Mouse (Mus musculus) spleen, adult 2 months (tissue): ENCODE results near the gene Fam222a. TPM values are rescaled to one million over a fixed set of nuclear protein-coding genes. Genes with fewer than 3 reads are reported as not detected.

Experiments used
- DNase-seq, 2 experiments: peaks; one replicate each; pipeline versions ENCODE4 v3.0.0 to v3.0.0-alpha.2; 2012 to 2021; ENCODE audit warnings: low spot score in 2 of 2, low read depth in 1 of 2
- H3K27ac ChIP-seq: fragments of 200-500 bp; 2 replicates; pipeline ENCODE4 v1.5.1; 2012; ENCODE audit warnings: low read length, inconsistent platforms; ENCODE audit not compliant: insufficient read depth
- H3K27me3 ChIP-seq: fragments of 200-500 bp; 2 replicates; pipeline ENCODE4 v1.6.1; 2012; ENCODE audit warnings: mild to moderate bottlenecking, moderate library complexity, low read length, inconsistent platforms; ENCODE audit not compliant: control insufficient read depth, insufficient read depth
- H3K36me3 ChIP-seq: fragments of 200-500 bp; 2 replicates; pipeline ENCODE4 v1.6.1; 2012; ENCODE audit warnings: mild to moderate bottlenecking, low read length, inconsistent platforms; ENCODE audit not compliant: control insufficient read depth, insufficient read depth
- H3K4me1 ChIP-seq: fragments of 200-500 bp; 2 replicates; pipeline ENCODE4 v1.6.1; 2011; ENCODE audit warnings: inconsistent platforms; ENCODE audit not compliant: control insufficient read depth, insufficient read depth, insufficient read length
- H3K4me3 ChIP-seq: fragments of 200-500 bp; 2 replicates; pipeline ENCODE4 v1.5.1; 2011; ENCODE audit warnings: mild to moderate bottlenecking, inconsistent platforms; ENCODE audit not compliant: insufficient read depth, insufficient read length; ENCODE audit errors: extremely low read depth
- CTCF ChIP-seq: fragments of 200-500 bp; IDR thresholded peaks from 2 replicates; pipeline ENCODE4 v1.5.1; 2011; ENCODE audit warnings: mild to moderate bottlenecking, inconsistent platforms; ENCODE audit not compliant: insufficient read depth, insufficient read length, insufficient replicate concordance; ENCODE audit errors: extremely low read depth
- POLR2A ChIP-seq: fragments of 200-500 bp; IDR thresholded peaks from 2 replicates; pipeline ENCODE4 v1.6.1; 2011; ENCODE audit warnings: low read depth, low read length, inconsistent platforms
- WGBS: fragments of 180-500 bp; shearing (Covaris S2); methylation state at CpG from one replicate; pipeline ENCODE4 v1.1.7; 2018; 5-methylcytosine and 5-hydroxymethylcytosine counted together
- polyA plus RNA-seq: library from polyadenylated mRNA; depleted of rRNA; stranded (reverse); fragments of >200 nt; gene quantifications from 2 replicates; pipeline ENCODE4 v1.2.3, GENCODE M21; 2012; rRNA removed

The Fam222a gene
- polyA plus RNA-seq: 2.8 and 4.6 TPM in 2 replicates

DNA sequence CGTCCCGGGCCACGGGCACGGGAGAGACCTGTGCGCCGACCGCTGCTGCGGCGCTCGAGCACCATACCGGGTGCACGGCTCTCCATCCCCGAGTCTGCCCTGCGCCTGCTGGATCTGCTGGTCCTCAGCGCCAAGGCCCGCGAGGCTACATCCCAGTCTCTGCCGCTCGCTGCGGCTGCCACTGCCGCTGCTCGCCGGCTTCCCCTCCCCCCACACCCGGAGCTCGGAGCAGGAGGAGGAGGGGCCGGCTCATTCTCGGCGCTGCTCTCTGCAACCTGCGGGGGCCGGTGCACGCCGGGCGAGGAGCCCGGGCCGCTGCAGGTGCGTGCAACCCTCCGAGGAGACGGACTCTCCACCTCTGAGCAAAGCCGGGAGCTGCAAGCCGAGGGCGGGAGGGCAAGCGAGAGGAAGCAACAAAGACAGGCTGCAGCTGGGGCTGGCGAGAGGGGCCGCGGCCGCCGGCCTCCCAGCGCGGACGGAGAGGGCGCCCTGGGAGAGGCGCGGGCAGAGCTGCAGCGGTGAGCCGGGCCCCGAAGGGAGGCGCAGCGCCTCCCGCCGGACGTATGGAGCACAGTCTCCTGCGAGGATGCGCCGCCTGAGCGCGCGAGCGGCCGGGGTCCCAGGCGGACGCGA is at the start of gene Fam222a:
TSS of gene Fam222a (plus strand) at position 452 of the 633 bp plus-strand sequence.
- Histone ChIP-seq H3K4me3 (peak within 1 kb of the TSS; percentile 85), H3K4me1 (peaks cover 22% of the 10 kb centered on the region), H3K36me3 (no peaks in the 10 kb centered on the region), H3K27ac (peak within 1 kb of the TSS; percentile 53; the same call in 1 of the 2 replicates), H3K27me3 (no peaks in the 10 kb centered on the region)
- DNase-seq: peak; percentile 33 to 64
- WGBS: under 1% methylated on average over 72 of the region's 72 CpGs
- TF ChIP-seq POLR2A (no peak), CTCF (peak; percentile 35; the same call in 1 of the 2 replicates)

DNA sequence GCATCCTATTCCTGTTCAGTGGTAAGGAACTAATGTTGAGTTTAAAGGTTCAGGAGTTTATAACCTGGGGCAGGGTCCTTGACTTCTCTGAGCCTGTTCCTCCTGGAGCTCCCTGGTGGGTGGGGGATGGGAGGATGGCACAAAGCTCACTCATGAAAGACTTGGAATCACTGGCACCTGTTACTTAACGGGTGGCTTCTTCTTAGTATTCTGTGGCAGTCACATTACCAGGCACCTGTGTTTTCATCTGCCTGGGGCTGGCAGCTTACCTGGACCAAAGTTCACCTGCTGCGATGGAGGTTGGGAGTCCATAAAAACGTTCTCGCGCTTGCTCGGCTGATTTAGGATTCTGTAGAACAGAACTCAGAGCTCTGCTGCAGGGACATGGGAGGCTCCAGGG is 39.5 kb upstream of the Fam222a start:
- Histone ChIP-seq H3K27me3 (no peaks in the 10 kb centered on the region), H3K36me3 (no peaks in the 10 kb centered on the region), H3K4me1 (no peaks in the 10 kb centered on the region), H3K27ac (no peak overlapping the region), H3K4me3 (no peak overlapping the region)
- TF ChIP-seq CTCF (no peak), POLR2A (no peak)
- WGBS: 91% methylated on average over 6 of the region's 6 CpGs
- DNase-seq: no peak

DNA sequence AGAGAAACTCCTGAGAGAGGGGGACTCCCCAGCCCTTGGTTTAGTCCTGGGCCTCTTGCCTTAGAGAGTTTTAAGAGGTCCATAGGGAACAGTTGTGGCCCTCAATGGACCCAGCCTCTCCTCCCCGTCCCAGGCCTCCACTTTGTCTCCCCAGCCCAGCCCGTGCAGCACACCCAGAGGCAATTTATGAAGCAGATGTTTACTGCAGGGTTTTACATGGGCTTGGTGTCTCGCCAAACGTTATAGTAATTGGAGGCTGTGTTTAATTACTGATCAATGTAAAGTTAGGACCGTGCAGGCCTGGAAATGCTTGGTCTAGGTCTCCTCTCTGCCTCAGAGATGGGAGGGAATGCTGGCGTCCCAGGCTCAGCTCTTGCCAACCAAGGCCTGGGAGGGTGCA is 37.5 kb upstream of the Fam222a start:
- H3K36me3 ChIP-seq: no peaks in the 10 kb centered on the region

DNA sequence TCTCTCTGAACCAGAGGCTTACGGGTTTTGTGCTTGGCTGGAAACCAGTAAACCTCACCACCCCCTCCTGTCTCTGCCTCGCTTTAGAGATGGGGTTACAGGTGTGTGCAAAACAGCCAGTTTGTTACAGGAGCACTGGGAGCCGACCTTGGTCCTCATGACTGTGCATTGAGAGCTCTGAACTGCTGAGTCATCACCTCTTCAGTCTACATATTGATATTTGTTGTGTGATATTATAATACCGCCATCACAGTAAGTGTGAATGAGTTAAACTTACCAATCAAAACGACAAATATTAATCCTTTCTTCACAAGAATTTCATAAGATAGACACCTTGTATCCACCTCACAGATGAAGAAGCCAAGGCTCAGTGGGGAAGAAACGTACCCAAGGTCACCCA is 35.8 kb upstream of the Fam222a start:
- H3K4me3 ChIP-seq: no peak overlapping the region
- no peak for TF ChIP-seq CTCF
- no peak for TF ChIP-seq POLR2A
- 61% methylated on average over 6 of the region's 6 CpGs for WGBS
- no peak overlapping the region for H3K27ac ChIP-seq
- DNase-seq: no peak
- H3K27me3 ChIP-seq: no peaks in the 10 kb centered on the region
- H3K4me1 ChIP-seq: no peaks in the 10 kb centered on the region
- H3K36me3 ChIP-seq: no peaks in the 10 kb centered on the region

More for the DNA sequence above, 37.5 kb upstream of the Fam222a start:
- no peak for TF ChIP-seq POLR2A
- TF ChIP-seq CTCF: no peak
- Histone ChIP-seq H3K27me3 (no peaks in the 10 kb centered on the region), H3K4me3 (no peak overlapping the region), H3K4me1 (no peaks in the 10 kb centered on the region), H3K27ac (no peak overlapping the region)
- no peak for DNase-seq
- WGBS: 88% methylated on average over 6 of the region's 6 CpGs

GRCm38 (mm10) chr5:114537308-114538020 is 30.4 kb upstream of the Fam222a start:
- Histone ChIP-seq H3K27me3 (peaks cover 3% of the 10 kb centered on the region; the same call in 1 of the 2 replicates), H3K27ac (no peak overlapping the region), H3K36me3 (no peaks in the 10 kb centered on the region), H3K4me1 (no peaks in the 10 kb centered on the region), H3K4me3 (no peak overlapping the region)
- 15% methylated on average over 26 of the region's 26 CpGs for WGBS
- TF ChIP-seq CTCF (no peak), POLR2A (no peak)
- DNase-seq: no peak

GRCm38 (mm10) chr5:114538021-114538405 is 29.8 kb upstream of the Fam222a start:
- 14% methylated on average over 8 of the region's 8 CpGs for WGBS
- no peak for DNase-seq
- Histone ChIP-seq H3K36me3 (no peaks in the 10 kb centered on the region), H3K4me3 (no peak overlapping the region), H3K27ac (no peak overlapping the region), H3K4me1 (no peaks in the 10 kb centered on the region), H3K27me3 (peaks cover 3% of the 10 kb centered on the region; the same call in 1 of the 2 replicates)
- TF ChIP-seq POLR2A (no peak), CTCF (no peak)

DNA sequence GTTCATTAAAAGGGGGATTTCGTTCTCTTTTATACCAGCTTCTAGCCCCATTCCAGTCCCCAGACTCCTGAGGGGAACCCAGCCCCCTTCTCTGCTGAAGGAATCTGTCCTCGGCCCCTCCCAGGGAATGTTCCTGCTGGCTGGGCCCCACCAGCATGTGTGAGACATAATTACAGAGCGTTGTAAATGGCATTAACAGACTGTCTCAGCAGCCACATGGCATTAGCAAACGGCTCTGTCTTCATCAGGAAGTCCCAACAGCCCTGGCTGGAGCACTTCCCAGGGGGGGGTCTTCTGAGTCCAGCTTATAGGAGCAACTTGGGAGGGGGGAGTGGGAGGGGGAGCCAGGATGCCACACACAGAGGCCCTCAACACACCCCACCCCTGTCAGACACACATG is 29.1 kb upstream of the Fam222a start:
- no peak overlapping the region for H3K4me3 ChIP-seq
- peaks cover 3% of the 10 kb centered on the region; the same call in 1 of the 2 replicates for H3K27me3 ChIP-seq
- no peaks in the 10 kb centered on the region for H3K36me3 ChIP-seq
- 62% methylated on average over 4 of the region's 4 CpGs for whole genome bisulfite sequencing
- DNase-seq: no peak
- H3K4me1 ChIP-seq: no peaks in the 10 kb centered on the region
- H3K27ac ChIP-seq: no peak overlapping the region
- TF ChIP-seq CTCF (no peak), POLR2A (no peak)
